Comparison of ENCODE assay signal across 8 mouse cellular contexts in the genomic region with DNA sequence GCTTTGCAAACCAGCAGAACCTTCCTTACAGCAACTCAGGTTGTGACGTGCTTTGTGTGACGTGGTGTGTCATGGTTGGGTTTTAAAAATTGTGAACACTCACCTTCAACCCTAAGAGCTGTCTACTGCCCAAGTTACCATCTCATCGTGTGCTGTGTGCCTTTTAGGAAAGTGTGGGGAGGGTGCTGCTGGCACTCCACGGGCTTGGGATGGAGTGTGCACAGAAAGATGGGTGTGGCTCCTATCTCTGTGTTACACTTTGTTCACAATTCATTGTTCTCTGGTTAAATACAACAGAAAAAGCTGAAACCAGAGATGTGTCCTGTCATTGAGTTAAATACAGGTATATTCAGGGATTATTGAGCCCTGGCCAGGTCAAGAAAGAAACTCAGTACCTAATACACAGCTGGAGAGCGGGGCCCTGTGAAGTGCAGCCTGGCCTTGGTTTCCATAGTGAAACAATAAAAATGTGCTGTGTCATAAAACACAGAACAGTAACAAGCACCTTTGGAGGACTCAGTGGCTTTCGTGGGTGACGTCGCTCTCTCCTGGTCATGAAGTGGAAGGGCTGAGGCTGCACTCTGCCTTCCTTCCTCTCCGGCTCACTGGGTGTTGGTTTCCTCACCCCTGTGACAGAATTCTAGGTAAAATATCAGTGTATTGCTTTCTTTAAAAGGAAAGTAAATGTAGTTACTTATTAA. TPM values are rescaled to one million over a fixed set of nuclear protein-coding genes. Genes with fewer than 3 reads are reported as not detected.
A peak's percentile ranks its signal among the peaks of the same experiment; 100 is the strongest.
DNase-seq lines count a peak whose midpoint lies in the region; ATAC-seq lines count a peak whose summit lies in the region.
"Had no signal": no experiment of that assay in that cellular context is flagged by ENCODE, and none has a peak within 500 bp of the region (broad histone marks: within the 10 kb centered on the region; RNA-seq: fewer than 3 reads in every experiment).

No protein-coding gene starts in this region.

- no peaks in the 10 kb centered on the region for H3K9me3 ChIP-seq in lung, embryonic 15.5 days

- H3K4me1 ChIP-seq in lung, embryonic 15.5 days: no peaks in the 10 kb centered on the region

- WGBS in lung, embryonic 15.5 days: 71% methylated on average over 9 of the region's 9 CpGs

- no peaks in the 10 kb centered on the region for H3K27me3 ChIP-seq in lung, embryonic 15.5 days

- no peak overlapping the region for H3K9ac ChIP-seq in lung, embryonic 15.5 days

- H3K27ac ChIP-seq in lung, embryonic 15.5 days: no peak overlapping the region

- H3K4me2 ChIP-seq in lung, embryonic 15.5 days: no peak overlapping the region

- H3K4me3 ChIP-seq in lung, embryonic 15.5 days: no peak overlapping the region

- no peaks in the 10 kb centered on the region for H3K36me3 ChIP-seq in lung, embryonic 15.5 days

- DNase-seq in 3T3-L1 (ENCODE audit: low read depth, low spot score): peak; percentile 59
- DNase-seq in cerebellum, adult 9-11 months: no peak
- DNase-seq in layer of hippocampus, postnatal 10 days (ENCODE audit: low spot score in 2 of 2): no peak
- DNase-seq in layer of hippocampus, adult 18-20 months (ENCODE audit: low spot score in 2 of 2): no peak
- DNase-seq: heart, postnatal 4 days had no signal

- ATAC-seq in CD4-positive, CD25-positive, alpha-beta regulatory T cell, adult 4 months: peak; percentile 88
- ATAC-seq in hematopoietic stem cell, adult 5-6 weeks (replicated peaks in 1 of 2; ENCODE audit: insufficient read depth in 1 of 2, low FRiP score in 2 of 2, low TSS enrichment in 1 of 2, low read depth in 1 of 2, poor library complexity in 2 of 2, severe bottlenecking in 2 of 2): peak; percentile 97
- peak; percentile 35; the same call in 1 of the 2 replicates for ATAC-seq in lung, embryonic 15.5 days (ENCODE audit: borderline replicate concordance, extremely low read depth, low FRiP score, low TSS enrichment)

RNA-seq across cellular contexts. Expression of gene Plekha5, which starts 42.2 kb away (rescaled TPM):
- 10 to 100 TPM; 15.9 to 18.4 TPM for polyA plus RNA-seq in CD4-positive, CD25-positive, alpha-beta regulatory T cell, adult 4 months (2017; shearing (Covaris generic))
- total RNA-seq in hematopoietic stem cell, adult 5-6 weeks (2017): 26.4 and 44.2 TPM in 2 replicates
- polyA plus RNA-seq in lung, embryonic 15.5 days (2015; fragmentation: Nextera tagmentation; extraction: Ambion mirVana): 36.1 and 36.6 TPM in 2 replicates
- 10 to 100 TPM; 55.2 to 64.0 TPM for total RNA-seq in layer of hippocampus, postnatal 10 days (2021)
- total RNA-seq in layer of hippocampus, adult 18-20 months (2021): 100 to 1,000 TPM in 1 of 2 experiments, 10 to 100 TPM in 1; 99.4 to 104 TPM

Comparison
In these comparisons a context has a peak if more than half of its experiments do, and no peak if none do; other contexts are left out.
1. ATAC-seq: peak in every context shown above with its lines; median percentile 97 in hematopoietic stem cell, adult 5-6 weeks; 88 in CD4-positive, CD25-positive, alpha-beta regulatory T cell, adult 4 months; 35 in lung, embryonic 15.5 days.